Mouse (Mus musculus) kidney, adult 2 months (tissue): ENCODE data around the gene Esrrg.

ENCODE experiments used
- CTCF ChIP-seq: fragments of 200-500 bp; conservative IDR thresholded peaks from 2 replicates; pipeline ENCODE4 v1.5.1; 2011; ENCODE audit warnings: low read depth, mild to moderate bottlenecking, control low read depth, low read length, moderate library complexity, mixed read lengths; ENCODE audit not compliant: insufficient read depth, insufficient read length
- POLR2A ChIP-seq: fragments of 200-500 bp; IDR thresholded peaks from one replicate; pipeline ENCODE4 v1.6.1; 2011; ENCODE audit warnings: low read depth, low read length, control low read depth

DNA sequence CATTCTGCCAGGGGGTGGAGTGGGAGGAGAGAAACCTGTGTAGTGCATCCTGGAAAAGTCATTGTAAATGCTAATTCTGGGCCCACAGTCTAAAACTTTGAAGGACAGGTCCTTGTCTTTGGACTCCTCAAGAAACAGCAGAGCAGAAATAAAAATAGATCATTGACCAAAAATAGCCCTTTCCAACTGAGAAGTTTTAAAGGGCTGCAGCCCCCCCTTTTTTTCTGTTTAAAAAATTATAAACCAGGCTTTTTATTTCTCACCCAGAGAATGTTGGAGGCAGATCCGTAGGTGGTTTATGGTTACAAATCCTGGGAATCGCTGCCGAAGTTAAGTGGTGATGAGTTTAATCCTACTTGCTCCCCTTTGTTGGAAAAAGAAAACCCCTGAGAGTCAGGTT, 150.0 kb downstream of the Esrrg start:
- TF ChIP-seq CTCF (no peak), POLR2A (no peak)
